Mouse (Mus musculus): ENCODE results near the gene Rnft2. TPM values are rescaled to one million over a fixed set of nuclear protein-coding genes. Genes with fewer than 3 reads are reported as not detected.

Rnft2 gene
- polyA plus RNA-seq, 1 experiment from 2014 or later = 1.7 TPM

GRCm38 (mm10) chr5:118172078-118172723, 72.7 kb downstream of the Rnft2 start:
- Histone ChIP-seq H3K27ac (ENCODE audit: low read depth, low read length) (no peak overlapping the region), H3K36me3 (ENCODE audit: control insufficient read depth, insufficient read depth, low read length) (no peaks in the 10 kb centered on the region), H3K9ac (ENCODE audit: low read depth, low read length) (no peak overlapping the region), H3K4me1 (replicated peaks; ENCODE audit: control insufficient read depth, insufficient read depth, low read length) (peaks cover 3% of the 10 kb centered on the region), H3K4me2 (peak overlapping the region; percentile 50), H3K9me3 (ENCODE audit: control insufficient read depth, low read length) (0 out of 2 replicates have a peak, but pooled peaks cover 4% of the 10 kb centered on the region), H3K27me3 (replicated peaks; ENCODE audit: control insufficient read depth, insufficient read depth, low read length) (peaks cover 82% of the 10 kb centered on the region), H3K4me3 (ENCODE audit: low read depth, low read length) (peak overlapping the region; percentile 35)
- WGBS = under 1% methylated on average over 27 of the region's 27 CpGs
- no peak for ATAC-seq (replicated peaks; ENCODE audit: low FRiP score)
- DNase-seq (ENCODE audit: low spot score) = no peak

- ATAC-seq (replicated peaks; ENCODE audit: low FRiP score) (no peak), DNase-seq (ENCODE audit: low spot score) (no peak)
- H3K27me3 ChIP-seq (replicated peaks; ENCODE audit: control insufficient read depth, insufficient read depth, low read length) = peaks cover 83% of the 10 kb centered on the region
- peaks cover 3% of the 10 kb centered on the region for H3K4me1 ChIP-seq (replicated peaks; ENCODE audit: control insufficient read depth, insufficient read depth, low read length)
- H3K27ac ChIP-seq (ENCODE audit: low read depth, low read length) = no peak overlapping the region
- H3K4me3 ChIP-seq (ENCODE audit: low read depth, low read length) = peak overlapping the region; percentile 35
- no peak overlapping the region for H3K9ac ChIP-seq (ENCODE audit: low read depth, low read length)
- H3K9me3 ChIP-seq (ENCODE audit: control insufficient read depth, low read length) = 0 out of 2 replicates have a peak, but pooled peaks cover 4% of the 10 kb centered on the region
- H3K4me2 ChIP-seq = peak overlapping the region; percentile 50
- 1% methylated on average over 35 of the region's 36 CpGs for WGBS
- H3K36me3 ChIP-seq (ENCODE audit: control insufficient read depth, insufficient read depth, low read length) = no peaks in the 10 kb centered on the region
Measured at GRCm38 (mm10) chr5:118171665-118172064, 73.3 kb downstream of the Rnft2 start.

GRCm38 (mm10) chr5:118170888-118171529, 73.9 kb downstream of the Rnft2 start:
- Histone ChIP-seq H3K9me3 (ENCODE audit: control insufficient read depth, low read length) (0 out of 2 replicates have a peak, but pooled peaks cover 4% of the 10 kb centered on the region), H3K27me3 (replicated peaks; ENCODE audit: control insufficient read depth, insufficient read depth, low read length) (peaks cover 88% of the 10 kb centered on the region), H3K27ac (ENCODE audit: low read depth, low read length) (no peak overlapping the region), H3K36me3 (ENCODE audit: control insufficient read depth, insufficient read depth, low read length) (no peaks in the 10 kb centered on the region), H3K4me3 (ENCODE audit: low read depth, low read length) (no peak overlapping the region; the same call in 1 of the 2 replicates), H3K4me2 (peak overlapping the region; percentile 30), H3K4me1 (replicated peaks; ENCODE audit: control insufficient read depth, insufficient read depth, low read length) (peaks cover 3% of the 10 kb centered on the region), H3K9ac (ENCODE audit: low read depth, low read length) (no peak overlapping the region)
- no peak for DNase-seq (ENCODE audit: low spot score)
- no peak for ATAC-seq (replicated peaks; ENCODE audit: low FRiP score)
- WGBS = 1% methylated on average over 25 of the region's 25 CpGs

- ATAC-seq (replicated peaks; ENCODE audit: low FRiP score) (no peak), DNase-seq (ENCODE audit: low spot score) (no peak)
- no peaks in the 10 kb centered on the region for H3K36me3 ChIP-seq (ENCODE audit: control insufficient read depth, insufficient read depth, low read length)
- no peaks in the 10 kb centered on the region for H3K9me3 ChIP-seq (ENCODE audit: control insufficient read depth, low read length)
- 1% methylated on average over 117 of the region's 117 CpGs for WGBS
- no peak overlapping the region for H3K9ac ChIP-seq (ENCODE audit: low read depth, low read length)
- peaks cover 82% of the 10 kb centered on the region for H3K27me3 ChIP-seq (replicated peaks; ENCODE audit: control insufficient read depth, insufficient read depth, low read length)
- peak overlapping the region; percentile 58 for H3K4me2 ChIP-seq
- peak overlapping the region; percentile 48 for H3K4me3 ChIP-seq (ENCODE audit: low read depth, low read length)
- H3K4me1 ChIP-seq (replicated peaks; ENCODE audit: control insufficient read depth, insufficient read depth, low read length) = peaks cover 3% of the 10 kb centered on the region
- H3K27ac ChIP-seq (ENCODE audit: low read depth, low read length) = no peak overlapping the region
Measured at GRCm38 (mm10) chr5:118169222-118170221, 75.4 kb downstream of the Rnft2 start.

GRCm38 (mm10) chr5:118167561-118167995, 77.3 kb downstream of the Rnft2 start:
- ATAC-seq (replicated peaks; ENCODE audit: low FRiP score) = no peak
- no peak for DNase-seq (ENCODE audit: low spot score)
- no peak overlapping the region for H3K4me3 ChIP-seq (ENCODE audit: low read depth, low read length)
- peaks cover 80% of the 10 kb centered on the region for H3K27me3 ChIP-seq (replicated peaks; ENCODE audit: control insufficient read depth, insufficient read depth, low read length)
- H3K36me3 ChIP-seq (ENCODE audit: control insufficient read depth, insufficient read depth, low read length) = no peaks in the 10 kb centered on the region
- no peak overlapping the region for H3K27ac ChIP-seq (ENCODE audit: low read depth, low read length)
- 58% methylated on average over 8 of the region's 8 CpGs for WGBS
- no peak overlapping the region for H3K4me2 ChIP-seq
- H3K4me1 ChIP-seq (replicated peaks; ENCODE audit: control insufficient read depth, insufficient read depth, low read length) = peaks cover 3% of the 10 kb centered on the region
- H3K9ac ChIP-seq (ENCODE audit: low read depth, low read length) = no peak overlapping the region
- H3K9me3 ChIP-seq (ENCODE audit: control insufficient read depth, low read length) = no peaks in the 10 kb centered on the region

GRCm38 (mm10) chr5:118165462-118165861, 79.5 kb downstream of the Rnft2 start:
- Histone ChIP-seq H3K9me3 (ENCODE audit: control insufficient read depth, low read length) (no peaks in the 10 kb centered on the region), H3K4me3 (ENCODE audit: low read depth, low read length) (no peak overlapping the region), H3K4me2 (no peak overlapping the region), H3K36me3 (ENCODE audit: control insufficient read depth, insufficient read depth, low read length) (no peaks in the 10 kb centered on the region), H3K9ac (ENCODE audit: low read depth, low read length) (no peak overlapping the region), H3K4me1 (replicated peaks; ENCODE audit: control insufficient read depth, insufficient read depth, low read length) (no peaks in the 10 kb centered on the region), H3K27me3 (replicated peaks; ENCODE audit: control insufficient read depth, insufficient read depth, low read length) (peaks cover 78% of the 10 kb centered on the region), H3K27ac (ENCODE audit: low read depth, low read length) (no peak overlapping the region)
- ATAC-seq (replicated peaks; ENCODE audit: low FRiP score) = no peak
- DNase-seq (ENCODE audit: low spot score) = no peak

- H3K9me3 ChIP-seq (ENCODE audit: control insufficient read depth, low read length) = no peaks in the 10 kb centered on the region
- no peaks in the 10 kb centered on the region for H3K4me1 ChIP-seq (replicated peaks; ENCODE audit: control insufficient read depth, insufficient read depth, low read length)
- no peak within 1 kb of the TSS for H3K4me3 ChIP-seq (ENCODE audit: low read depth, low read length)
- peaks cover 69% of the 10 kb centered on the region for H3K27me3 ChIP-seq (replicated peaks; ENCODE audit: control insufficient read depth, insufficient read depth, low read length)
- ATAC-seq (replicated peaks; ENCODE audit: low FRiP score) (no peak), DNase-seq (ENCODE audit: low spot score) (no peak)
- 60% methylated on average over 12 of the region's 12 CpGs for WGBS
- H3K27ac ChIP-seq (ENCODE audit: low read depth, low read length) = no peak within 1 kb of the TSS
- no peaks in the 10 kb centered on the region for H3K36me3 ChIP-seq (ENCODE audit: control insufficient read depth, insufficient read depth, low read length)
- H3K9ac ChIP-seq (ENCODE audit: low read depth, low read length) = no peak within 1 kb of the TSS
- no peak within 1 kb of the TSS for H3K4me2 ChIP-seq
Measured at GRCm38 (mm10) chr5:118164581-118164980, 80.3 kb downstream of the Rnft2 start, which contains the start of gene Hrk. TSS of gene Hrk (plus strand) at chr5:118164648.

- Histone ChIP-seq H3K9me3 (ENCODE audit: control insufficient read depth, low read length) (no peaks in the 10 kb centered on the region), H3K4me2 (no peak overlapping the region), H3K4me1 (replicated peaks; ENCODE audit: control insufficient read depth, insufficient read depth, low read length) (peaks cover 3% of the 10 kb centered on the region; the same call in 1 of the 2 replicates), H3K27me3 (replicated peaks; ENCODE audit: control insufficient read depth, insufficient read depth, low read length) (peaks cover 40% of the 10 kb centered on the region), H3K36me3 (ENCODE audit: control insufficient read depth, insufficient read depth, low read length) (no peaks in the 10 kb centered on the region), H3K9ac (ENCODE audit: low read depth, low read length) (no peak overlapping the region), H3K27ac (ENCODE audit: low read depth, low read length) (no peak overlapping the region), H3K4me3 (ENCODE audit: low read depth, low read length) (no peak overlapping the region)
- ATAC-seq (replicated peaks; ENCODE audit: low FRiP score) (no peak), DNase-seq (ENCODE audit: low spot score) (no peak)
- 35% methylated on average over 4 of the region's 4 CpGs for WGBS
Measured at GRCm38 (mm10) chr5:118160691-118161090, 84.2 kb downstream of the Rnft2 start.
